Mouse (Mus musculus): ENCODE measurements around the gene Supt20. TPM values are rescaled to one million over a fixed set of nuclear protein-coding genes. Genes with fewer than 3 reads are reported as not detected.
"Not testable (repeated sequence)": the region's sequence is repeated elsewhere in the genome, so short reads cannot be mapped to it uniquely, and the experiment has no call there.

Supt20 gene
- polyA plus RNA-seq, 1 experiment from 2014 or later: 97.1 TPM

DNA sequence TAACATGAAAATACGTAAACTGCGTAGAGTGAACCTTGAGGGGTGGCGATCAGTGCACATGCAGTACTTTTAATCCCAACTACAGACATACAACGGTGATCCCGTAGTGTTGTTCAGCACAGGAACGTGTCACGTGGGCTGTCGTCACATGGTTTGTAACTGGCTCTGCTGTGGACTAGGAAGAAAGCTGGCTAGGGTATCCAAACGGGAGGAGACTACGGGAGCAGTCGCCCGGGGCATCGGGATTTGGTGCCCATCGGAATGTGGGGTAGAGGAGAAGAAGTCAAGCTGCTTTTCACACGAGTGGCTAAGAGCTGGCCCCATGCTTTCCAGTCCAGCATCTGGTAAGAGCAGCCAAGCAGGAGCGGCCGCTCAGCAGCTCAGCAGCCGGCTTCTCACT lies 71.8 kb downstream of the Supt20 start:
- no peaks in the 10 kb centered on the region for H3K9me3 ChIP-seq
- H3K27me3 ChIP-seq: no peaks in the 10 kb centered on the region
- peak overlapping the region; percentile 41 for H3K4me2 ChIP-seq (replicated peaks)
- 0 out of 2 replicates have a peak, but pooled peaks cover 4% of the 10 kb centered on the region for H3K4me1 ChIP-seq (replicated peaks)
- H3K27ac ChIP-seq: no peak overlapping the region
- no peak overlapping the region for H3K9ac ChIP-seq (replicated peaks)
- peak; percentile 79 for ATAC-seq
- H3K4me3 ChIP-seq (replicated peaks): peak overlapping the region; percentile 22
- 58% methylated on average over 18 of the region's 18 CpGs for WGBS
- no peaks in the 10 kb centered on the region for H3K36me3 ChIP-seq

GRCm38 (mm10) chr3:54765521-54765920 lies 72.9 kb downstream of the Supt20 start:
- not testable (repeated sequence) for ATAC-seq; H3K4me2 ChIP-seq (replicated peaks); H3K36me3 ChIP-seq; H3K27me3 ChIP-seq; H3K4me1 ChIP-seq (replicated peaks); H3K4me3 ChIP-seq (replicated peaks); H3K27ac ChIP-seq; H3K9me3 ChIP-seq; H3K9ac ChIP-seq (replicated peaks)
- WGBS: 90% methylated on average over 6 of the region's 6 CpGs

GRCm38 (mm10) chr3:54766034-54766433 lies 73.4 kb downstream of the Supt20 start:
- 86% methylated on average over 14 of the region's 14 CpGs for WGBS
- no peak overlapping the region for H3K9ac ChIP-seq (replicated peaks)
- no peaks in the 10 kb centered on the region for H3K9me3 ChIP-seq
- no peaks in the 10 kb centered on the region for H3K27me3 ChIP-seq
- no peaks in the 10 kb centered on the region for H3K36me3 ChIP-seq
- no peak overlapping the region for H3K4me2 ChIP-seq (replicated peaks)
- no peak for ATAC-seq
- no peak overlapping the region for H3K4me3 ChIP-seq (replicated peaks)
- H3K27ac ChIP-seq: no peak overlapping the region
- 0 out of 2 replicates have a peak, but pooled peaks cover 6% of the 10 kb centered on the region for H3K4me1 ChIP-seq (replicated peaks)

DNA sequence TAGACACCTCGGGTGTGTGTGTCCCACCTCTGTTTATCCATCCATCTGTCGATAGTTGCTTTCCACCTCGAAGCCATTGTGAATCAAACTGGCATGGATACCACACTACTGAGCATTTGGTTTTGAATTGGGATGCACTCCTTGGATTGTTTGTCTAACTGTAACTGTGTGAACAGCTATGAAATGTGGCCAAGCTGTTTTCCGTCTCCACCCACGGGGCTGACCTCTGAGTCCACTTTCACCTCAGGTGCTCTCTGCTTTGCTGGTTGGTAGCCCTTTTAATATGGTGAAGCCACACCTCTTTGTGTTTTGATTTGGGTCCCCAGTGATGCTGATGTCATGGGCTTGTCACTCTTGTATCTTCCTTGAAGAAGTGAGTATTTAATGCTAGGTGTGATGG lies 74.2 kb downstream of the Supt20 start:
- 0 out of 2 replicates have a peak, but pooled peaks cover 6% of the 10 kb centered on the region for H3K4me1 ChIP-seq (replicated peaks)
- WGBS: 90% methylated on average over 5 of the region's 5 CpGs

GRCm38 (mm10) chr3:54768592-54768991 lies 76.0 kb downstream of the Supt20 start:
- H3K4me3 ChIP-seq (replicated peaks): no peak overlapping the region
- H3K9ac ChIP-seq (replicated peaks): no peak overlapping the region
- no peaks in the 10 kb centered on the region for H3K36me3 ChIP-seq
- ATAC-seq: no peak
- no peaks in the 10 kb centered on the region for H3K27me3 ChIP-seq
- H3K4me2 ChIP-seq (replicated peaks): no peak overlapping the region
- H3K27ac ChIP-seq: no peak overlapping the region
- peaks cover under 1% of the 10 kb centered on the region; the same call in 1 of the 2 replicates for H3K9me3 ChIP-seq
- WGBS: 95% methylated on average over 8 of the region's 8 CpGs
- H3K4me1 ChIP-seq (replicated peaks): 0 out of 2 replicates have a peak, but pooled peaks cover 6% of the 10 kb centered on the region

More for the DNA sequence above, 74.2 kb downstream of the Supt20 start:
- Histone ChIP-seq H3K36me3 (no peaks in the 10 kb centered on the region), H3K4me3 (replicated peaks) (no peak overlapping the region), H3K27me3 (no peaks in the 10 kb centered on the region), H3K4me2 (replicated peaks) (no peak overlapping the region), H3K9ac (replicated peaks) (no peak overlapping the region), H3K27ac (no peak overlapping the region), H3K9me3 (no peaks in the 10 kb centered on the region)
- no peak for ATAC-seq

GRCm38 (mm10) chr3:54769349-54770275 lies 77.0 kb downstream of the Supt20 start:
- no peak overlapping the region for H3K9ac ChIP-seq (replicated peaks)
- H3K27ac ChIP-seq: no peak overlapping the region
- 0 out of 2 replicates have a peak, but pooled peaks cover 6% of the 10 kb centered on the region for H3K4me1 ChIP-seq (replicated peaks)
- H3K36me3 ChIP-seq: no peaks in the 10 kb centered on the region
- 56% methylated on average over 17 of the region's 17 CpGs for WGBS
- no peaks in the 10 kb centered on the region for H3K27me3 ChIP-seq
- no peak overlapping the region for H3K4me2 ChIP-seq (replicated peaks)
- no peak overlapping the region for H3K4me3 ChIP-seq (replicated peaks)
- ATAC-seq: no peak
- peaks cover 3% of the 10 kb centered on the region; the same call in 1 of the 2 replicates for H3K9me3 ChIP-seq

GRCm38 (mm10) chr3:54773613-54774012 lies 81.0 kb downstream of the Supt20 start:
- no peak for ATAC-seq
- Histone ChIP-seq H3K4me1 (replicated peaks) (0 out of 2 replicates have a peak, but pooled peaks cover 6% of the 10 kb centered on the region), H3K36me3 (no peaks in the 10 kb centered on the region), H3K27ac (no peak overlapping the region), H3K4me2 (replicated peaks) (no peak overlapping the region), H3K9me3 (peaks cover 3% of the 10 kb centered on the region; the same call in 1 of the 2 replicates), H3K27me3 (no peaks in the 10 kb centered on the region), H3K9ac (replicated peaks) (no peak overlapping the region), H3K4me3 (replicated peaks) (no peak overlapping the region)
- WGBS: 84% methylated on average over 6 of the region's 6 CpGs

DNA sequence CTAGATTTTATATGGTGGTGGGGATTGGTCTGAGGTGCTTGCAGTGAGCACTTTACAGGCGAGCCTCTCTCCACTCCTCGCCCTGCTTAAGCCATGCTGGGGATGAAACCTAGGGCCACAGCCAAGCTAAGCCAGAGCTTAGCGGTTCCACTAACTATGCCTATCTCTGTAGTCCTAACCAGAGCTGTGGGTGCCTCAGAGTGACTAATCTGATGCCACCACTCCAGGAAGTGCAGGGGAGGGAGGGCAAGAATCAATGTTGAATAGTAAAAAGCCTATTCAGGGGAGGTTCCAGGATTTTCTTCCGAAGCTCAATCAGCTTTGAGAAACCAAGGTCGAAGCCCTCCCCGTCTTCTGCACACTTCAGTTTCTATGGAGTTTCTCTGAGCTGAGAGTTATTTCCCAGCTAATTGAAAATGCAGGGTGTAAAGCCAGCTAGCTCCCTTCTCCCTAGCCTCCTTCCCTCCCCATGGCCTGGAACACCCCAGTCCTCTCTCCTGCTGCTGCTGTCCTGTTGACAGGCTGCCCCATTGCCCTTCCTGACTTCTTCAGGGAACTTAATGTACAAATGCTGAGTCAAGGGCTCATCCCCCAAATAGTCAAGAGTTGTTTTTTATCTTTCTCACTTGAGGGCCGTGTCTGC lies 83.5 kb downstream of the Supt20 start:
- no peaks in the 10 kb centered on the region for H3K27me3 ChIP-seq
- H3K36me3 ChIP-seq: no peaks in the 10 kb centered on the region
- ATAC-seq: no peak
- H3K4me1 ChIP-seq (replicated peaks): no peaks in the 10 kb centered on the region
- no peak overlapping the region for H3K27ac ChIP-seq
- 67% methylated on average over 7 of the region's 7 CpGs for whole genome bisulfite sequencing
- no peak overlapping the region for H3K9ac ChIP-seq (replicated peaks)
- no peak overlapping the region for H3K4me3 ChIP-seq (replicated peaks)
- peaks cover 3% of the 10 kb centered on the region; the same call in 1 of the 2 replicates for H3K9me3 ChIP-seq
- H3K4me2 ChIP-seq (replicated peaks): no peak overlapping the region

Other genes starting within 250 kb of the Supt20 start
- 0.43 TPM in 1 of 2 replicates, not detected in the other for gene Gm21958, start 21.5 kb downstream of the Supt20 start, polyA plus RNA-seq (2015; fragmentation: Nextera tagmentation; extraction: Ambion mirVana)
- 80.9 and 87.2 TPM in 2 replicates for gene Exosc8, start 42.6 kb downstream of the Supt20 start, polyA plus RNA-seq (2015; fragmentation: Nextera tagmentation; extraction: Ambion mirVana)
- 43.1 and 50.2 TPM in 2 replicates for gene Alg5, start 42.7 kb downstream of the Supt20 start, polyA plus RNA-seq (2015; fragmentation: Nextera tagmentation; extraction: Ambion mirVana)
- gene Smad9, start 62.8 kb downstream of the Supt20 start, polyA plus RNA-seq (2015; fragmentation: Nextera tagmentation; extraction: Ambion mirVana): 0.15 and 0.17 TPM in 2 replicates
- 29.7 and 40.0 TPM in 2 replicates for gene Rfxap, start 115.0 kb downstream of the Supt20 start, polyA plus RNA-seq (2015; fragmentation: Nextera tagmentation; extraction: Ambion mirVana)
- 0.54 and 0.81 TPM in 2 replicates for gene Sertm1, start 223.1 kb downstream of the Supt20 start, polyA plus RNA-seq (2015; fragmentation: Nextera tagmentation; extraction: Ambion mirVana)

Measured in midbrain, embryonic 13.5 days (tissue).